Mouse (Mus musculus): ENCODE measurements around the gene Snx22. TPM values are rescaled to one million over a fixed set of nuclear protein-coding genes. Genes with fewer than 3 reads are reported as not detected.

Gene Snx22
- polyA plus RNA-seq, 1 experiment from 2014 or later, result 0.44 TPM

GRCm38 (mm10) chr9:66070151-66070550 is 632 bp upstream of the Snx22 start:
- CTCF ChIA-PET, result no interaction called here

GRCm38 (mm10) chr9:66068971-66069391 is 538 bp downstream of the Snx22 start:
- no peak for TF ChIP-seq CTCF (IDR thresholded peaks at IDR 0.05)
- CTCF ChIA-PET, result interaction anchor here (1.9 kb wide), 1 partner anchor 22 kb away, joined by 7 read pairs; no protein-coding TSS in a partner anchor
- ATAC-seq (no peak), DNase-seq (ENCODE audit: low read depth, low spot score) (no peak)
- peaks cover 14% of the 10 kb centered on the region for H3K27me3 ChIP-seq
- in situ Hi-C loops (cut with MboI; ENCODE audit: low pct_unique_long_range_greater_than_20kb), result no loop called here
- POLR2A ChIA-PET, result interaction anchor here (0.7 kb wide), 1 partner anchor 11 kb away, joined by 4 read pairs; no protein-coding TSS in a partner anchor

More at GRCm38 (mm10) chr9:66070151-66070550, 632 bp upstream of the Snx22 start:
- in situ Hi-C loops (cut with MboI; ENCODE audit: low pct_unique_long_range_greater_than_20kb), result no loop called here
- DNase-seq (ENCODE audit: low read depth, low spot score) (no peak), ATAC-seq (no peak)
- POLR2A ChIA-PET, result no interaction called here
- peaks cover 14% of the 10 kb centered on the region for H3K27me3 ChIP-seq
- TF ChIP-seq CTCF (IDR thresholded peaks at IDR 0.05), result no peak

GRCm38 (mm10) chr9:66068056-66068455 is 1.5 kb downstream of the Snx22 start:
- H3K27me3 ChIP-seq, result peaks cover 14% of the 10 kb centered on the region
- DNase-seq (ENCODE audit: low read depth, low spot score) (no peak), ATAC-seq (no peak)
- TF ChIP-seq CTCF (IDR thresholded peaks at IDR 0.05), result no peak
- CTCF ChIA-PET, result interaction anchor here (0.7 to 1.9 kb wide), 2 partner anchors 20 to 23 kb away, joined by 3 to 7 read pairs; no protein-coding TSS in a partner anchor
- POLR2A ChIA-PET, result no interaction called here
- in situ Hi-C loops (cut with MboI; ENCODE audit: low pct_unique_long_range_greater_than_20kb), result no loop called here

GRCm38 (mm10) chr9:66067542-66067941 is 2.0 kb downstream of the Snx22 start:
- POLR2A ChIA-PET, result interaction anchor here (1.0 kb wide), 1 partner anchor 18 kb away, joined by 3 read pairs; no protein-coding TSS in a partner anchor
- peaks cover 14% of the 10 kb centered on the region for H3K27me3 ChIP-seq
- TF ChIP-seq CTCF (IDR thresholded peaks at IDR 0.05), result no peak
- in situ Hi-C loops (cut with MboI; ENCODE audit: low pct_unique_long_range_greater_than_20kb), result no loop called here
- CTCF ChIA-PET, result interaction anchor here (0.7 to 1.9 kb wide), 4 partner anchors 17 to 23 kb away, joined by 3 to 7 read pairs (median 3); no protein-coding TSS in a partner anchor
- DNase-seq (ENCODE audit: low read depth, low spot score), result no peak
- peak; percentile 45 for ATAC-seq

GRCm38 (mm10) chr9:66066791-66067190 is 2.7 kb downstream of the Snx22 start:
- ChIA-PET CTCF (interaction anchor here (0.7 to 1.2 kb wide), 2 partner anchors 17 to 21 kb away, joined by 3 read pairs; no protein-coding TSS in a partner anchor), POLR2A (interaction anchor here (1.0 kb wide), 1 partner anchor 19 kb away, joined by 3 read pairs; no protein-coding TSS in a partner anchor)
- DNase-seq (ENCODE audit: low read depth, low spot score) (no peak), ATAC-seq (peak; percentile 13)
- peaks cover 14% of the 10 kb centered on the region for H3K27me3 ChIP-seq
- in situ Hi-C loops (cut with MboI; ENCODE audit: low pct_unique_long_range_greater_than_20kb), result no loop called here
- no peak for TF ChIP-seq CTCF (IDR thresholded peaks at IDR 0.05)

- DNase-seq (ENCODE audit: low read depth, low spot score), result no peak
- ChIA-PET POLR2A (no interaction called here), CTCF (no interaction called here)
- TF ChIP-seq CTCF (IDR thresholded peaks at IDR 0.05), result no peak
- in situ Hi-C loops (cut with MboI; ENCODE audit: low pct_unique_long_range_greater_than_20kb), result no loop called here
- ATAC-seq, result no peak
- peaks cover 6% of the 10 kb centered on the region for H3K27me3 ChIP-seq
Measured at GRCm38 (mm10) chr9:66064316-66064715, 5.2 kb downstream of the Snx22 start.

- no peak for TF ChIP-seq CTCF (IDR thresholded peaks at IDR 0.05)
- ChIA-PET POLR2A (no interaction called here), CTCF (no interaction called here)
- no peaks in the 10 kb centered on the region for H3K27me3 ChIP-seq
- no peak for DNase-seq (ENCODE audit: low read depth, low spot score)
- no peak for ATAC-seq
- in situ Hi-C loops (cut with MboI; ENCODE audit: low pct_unique_long_range_greater_than_20kb), result no loop called here
Measured at GRCm38 (mm10) chr9:66063446-66063845, 6.1 kb downstream of the Snx22 start.

- no peak for ATAC-seq
- no peak for TF ChIP-seq CTCF (IDR thresholded peaks at IDR 0.05)
- CTCF ChIA-PET, result no interaction called here
- POLR2A ChIA-PET, result interaction anchor here (0.5 to 0.9 kb wide), 2 partner anchors 60 to 767 kb away, joined by 3 to 4 read pairs; no protein-coding TSS in a partner anchor
- DNase-seq (ENCODE audit: low read depth, low spot score), result no peak
- no peaks in the 10 kb centered on the region for H3K27me3 ChIP-seq
- in situ Hi-C loops (cut with MboI; ENCODE audit: low pct_unique_long_range_greater_than_20kb), result no loop called here
Measured at GRCm38 (mm10) chr9:66061656-66062055, 7.9 kb downstream of the Snx22 start.

- ChIA-PET POLR2A (interaction anchor here (0.5 to 0.9 kb wide), 5 partner anchors 9 to 197 kb away, joined by 3 to 4 read pairs (median 3); no protein-coding TSS in a partner anchor), CTCF (no interaction called here)
- no peaks in the 10 kb centered on the region for H3K27me3 ChIP-seq
- DNase-seq (ENCODE audit: low read depth, low spot score) (no peak), ATAC-seq (no peak)
- no peak for TF ChIP-seq CTCF (IDR thresholded peaks at IDR 0.05)
- in situ Hi-C loops (cut with MboI; ENCODE audit: low pct_unique_long_range_greater_than_20kb), result no loop called here
Measured at GRCm38 (mm10) chr9:66060986-66061385, 8.5 kb downstream of the Snx22 start.

- no peaks in the 10 kb centered on the region for H3K27me3 ChIP-seq
- no peak for TF ChIP-seq CTCF (IDR thresholded peaks at IDR 0.05)
- ChIA-PET POLR2A (interaction anchor here (0.6 to 0.9 kb wide), 3 partner anchors 32 to 197 kb away, joined by 3 to 4 read pairs (median 4); no protein-coding TSS in a partner anchor), CTCF (no interaction called here)
- in situ Hi-C loops (cut with MboI; ENCODE audit: low pct_unique_long_range_greater_than_20kb), result no loop called here
- ATAC-seq (peak; percentile 42), DNase-seq (ENCODE audit: low read depth, low spot score) (peak; percentile 15)
Measured at GRCm38 (mm10) chr9:66060308-66060647, 9.2 kb downstream of the Snx22 start.

- TF ChIP-seq CTCF (IDR thresholded peaks at IDR 0.05), result no peak
- ChIA-PET CTCF (no interaction called here), POLR2A (interaction anchor here (0.6 to 0.9 kb wide), 2 partner anchors 32 to 217 kb away, joined by 3 to 4 read pairs; no protein-coding TSS in a partner anchor)
- DNase-seq (ENCODE audit: low read depth, low spot score) (peak; percentile 75), ATAC-seq (peak; percentile 91)
- in situ Hi-C loops (cut with MboI; ENCODE audit: low pct_unique_long_range_greater_than_20kb), result no loop called here
- no peaks in the 10 kb centered on the region for H3K27me3 ChIP-seq
Measured at GRCm38 (mm10) chr9:66059583-66060307, 9.8 kb downstream of the Snx22 start, which contains the start of gene Ppib. TSS of gene Ppib (plus strand) at chr9:66060222.

Measured in Patski (cell line).